Mouse (Mus musculus) spleen, postnatal 14 days (tissue): Measurements from ENCODE around the gene Phactr2.

Experiments used
- DNase-seq, 2 experiments: peaks; one replicate each; pipeline ENCODE4 v3.0.0; 2021 to 2022; ENCODE audit warnings: low spot score in 2 of 2

Gene Phactr2

GRCm38 (mm10) chr10:13448283-13449045 lies 25.7 kb downstream of the Phactr2 start:
- no peak for DNase-seq

GRCm38 (mm10) chr10:13446791-13447249 lies 27.4 kb downstream of the Phactr2 start:
- no peak for DNase-seq

GRCm38 (mm10) chr10:13444257-13444656 lies 30.0 kb downstream of the Phactr2 start:
- DNase-seq = no peak

- DNase-seq = no peak
Observed at GRCm38 (mm10) chr10:13443647-13444046, 30.6 kb downstream of the Phactr2 start.

GRCm38 (mm10) chr10:13440292-13440691 lies 33.9 kb downstream of the Phactr2 start:
- no peak for DNase-seq

GRCm38 (mm10) chr10:13438118-13438821 lies 35.9 kb downstream of the Phactr2 start:
- DNase-seq = no peak

- no peak for DNase-seq
Observed at GRCm38 (mm10) chr10:13437011-13437410, 37.2 kb downstream of the Phactr2 start.

- no peak for DNase-seq
Observed at GRCm38 (mm10) chr10:13433016-13433415, 41.2 kb downstream of the Phactr2 start.

- DNase-seq = no peak
Observed at GRCm38 (mm10) chr10:13431641-13432540, 42.3 kb downstream of the Phactr2 start.

- DNase-seq = peak in 1 of 2 experiments; percentile 41
Observed at GRCm38 (mm10) chr10:13429766-13430165, 44.4 kb downstream of the Phactr2 start.

GRCm38 (mm10) chr10:13429240-13429639 lies 45.0 kb downstream of the Phactr2 start:
- no peak for DNase-seq

GRCm38 (mm10) chr10:13428536-13428935 lies 45.7 kb downstream of the Phactr2 start:
- DNase-seq = no peak

- DNase-seq = no peak
Observed at GRCm38 (mm10) chr10:13427599-13427998, 46.6 kb downstream of the Phactr2 start.

GRCm38 (mm10) chr10:13425198-13425597 lies 49.0 kb downstream of the Phactr2 start:
- no peak for DNase-seq

GRCm38 (mm10) chr10:13424508-13424907 lies 49.7 kb downstream of the Phactr2 start:
- no peak for DNase-seq

GRCm38 (mm10) chr10:13424015-13424414 lies 50.2 kb downstream of the Phactr2 start:
- no peak for DNase-seq

- no peak for DNase-seq
Observed at GRCm38 (mm10) chr10:13422121-13422520, 52.1 kb downstream of the Phactr2 start.

GRCm38 (mm10) chr10:13419246-13419645 lies 55.0 kb downstream of the Phactr2 start:
- no peak for DNase-seq

GRCm38 (mm10) chr10:13415489-13416104 lies 58.6 kb downstream of the Phactr2 start:
- no peak for DNase-seq

- no peak for DNase-seq
Observed at GRCm38 (mm10) chr10:13412202-13412923, 61.8 kb downstream of the Phactr2 start.

GRCm38 (mm10) chr10:13411056-13411455 lies 63.2 kb downstream of the Phactr2 start:
- no peak for DNase-seq
